Mouse (Mus musculus) bone marrow, adult 2 months (tissue): ENCODE measurements around the gene Rbm39.

ENCODE experiments used
- CTCF ChIP-seq: fragments of 200-500 bp; IDR thresholded peaks from 2 replicates; pipeline ENCODE4 v1.5.1; 2011; ENCODE audit warnings: low read length, control low read depth; ENCODE audit not compliant: control insufficient read depth, insufficient read depth
- POLR2A ChIP-seq: fragments of 200-500 bp; IDR thresholded peaks from 2 replicates; pipeline ENCODE4 v1.6.1; 2011; ENCODE audit warnings: low read depth, mild to moderate bottlenecking, control low read depth, low read length, borderline replicate concordance; ENCODE audit not compliant: control insufficient read depth

DNA sequence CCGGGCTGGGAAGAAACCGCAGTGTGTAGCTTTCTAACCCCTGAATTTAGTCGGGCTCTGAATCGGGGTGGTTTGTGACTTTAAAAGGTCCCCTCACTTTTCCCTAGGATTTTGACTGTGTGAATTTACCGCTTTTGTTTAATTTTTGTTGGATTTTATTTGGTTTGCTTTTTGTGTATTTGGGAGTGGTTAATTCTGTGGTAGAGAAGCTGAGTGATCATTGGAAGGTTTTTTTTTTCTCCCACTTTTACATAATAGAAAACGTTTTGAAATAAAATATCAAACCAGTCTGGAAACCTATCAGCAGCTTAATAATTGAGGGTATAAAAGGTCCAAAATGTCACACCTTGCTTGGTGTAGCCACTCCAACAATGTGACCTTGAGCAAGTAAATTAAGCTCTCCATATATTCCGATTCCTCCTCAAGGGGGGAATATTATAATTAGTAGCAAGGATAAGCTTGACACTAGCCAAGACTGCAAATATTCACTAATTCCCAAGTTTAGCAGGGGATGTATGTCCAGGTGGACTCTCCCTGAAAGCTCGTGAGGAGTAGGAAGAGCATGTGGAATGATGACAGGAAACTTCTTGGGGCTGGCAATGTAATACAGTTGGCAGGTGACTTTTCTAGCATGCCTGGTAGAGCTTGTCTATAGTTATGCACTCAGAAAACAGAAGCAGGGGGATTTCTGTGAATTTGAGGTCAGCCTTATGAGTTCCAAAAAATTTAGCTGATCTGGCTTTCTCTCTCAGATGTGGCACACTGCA, 969 bp upstream of the Rbm39 start:
- TF ChIP-seq CTCF (no peak), POLR2A (no peak)
